Mouse (Mus musculus) bone marrow, adult 2 months (tissue): ENCODE results near the gene Zdhhc23. TPM values are rescaled to one million over a fixed set of nuclear protein-coding genes. Genes with fewer than 3 reads are reported as not detected.

Experiments used
- H3K27ac ChIP-seq: fragments of 200-500 bp; 2 replicates; pipeline ENCODE4 v1.5.1; 2012; ENCODE audit warnings: low read depth, mild to moderate bottlenecking, control low read depth, inconsistent platforms, low read length; ENCODE audit not compliant: control insufficient read depth, poor library complexity, insufficient read depth
- H3K4me1 ChIP-seq: fragments of 200-500 bp; 2 replicates; pipeline ENCODE4 v1.6.1; 2011; ENCODE audit warnings: low read length; ENCODE audit not compliant: control insufficient read depth, insufficient read depth
- H3K4me3 ChIP-seq: fragments of 200-500 bp; replicated peaks from 2 replicates; pipeline ENCODE3; 2011; ENCODE audit warnings: mild to moderate bottlenecking, low read depth, low read length, control low read depth; ENCODE audit not compliant: control insufficient read depth
- CTCF ChIP-seq: fragments of 200-500 bp; IDR thresholded peaks from 2 replicates; pipeline ENCODE4 v1.5.1; 2011; ENCODE audit warnings: low read length, control low read depth; ENCODE audit not compliant: control insufficient read depth, insufficient read depth
- POLR2A ChIP-seq: fragments of 200-500 bp; IDR thresholded peaks from 2 replicates; pipeline ENCODE4 v1.6.1; 2011; ENCODE audit warnings: low read depth, mild to moderate bottlenecking, control low read depth, low read length, borderline replicate concordance; ENCODE audit not compliant: control insufficient read depth
- WGBS: fragments of 180-500 bp; shearing (Covaris S2); methylation state at CpG from one replicate; pipeline ENCODE4 v1.1.7; 2018; 5-methylcytosine and 5-hydroxymethylcytosine counted together
- polyA plus RNA-seq: library from polyadenylated mRNA; stranded (reverse); fragments of >200 nt; gene quantifications from 2 replicates; pipeline ENCODE4 v1.2.4, GENCODE M21; 2011; ENCODE audit warnings: low replicate concordance; ENCODE audit not compliant: missing spikeins, insufficient read depth, insufficient read length

Gene Zdhhc23
- polyA plus RNA-seq, 1 experiment = 1.5 TPM

DNA sequence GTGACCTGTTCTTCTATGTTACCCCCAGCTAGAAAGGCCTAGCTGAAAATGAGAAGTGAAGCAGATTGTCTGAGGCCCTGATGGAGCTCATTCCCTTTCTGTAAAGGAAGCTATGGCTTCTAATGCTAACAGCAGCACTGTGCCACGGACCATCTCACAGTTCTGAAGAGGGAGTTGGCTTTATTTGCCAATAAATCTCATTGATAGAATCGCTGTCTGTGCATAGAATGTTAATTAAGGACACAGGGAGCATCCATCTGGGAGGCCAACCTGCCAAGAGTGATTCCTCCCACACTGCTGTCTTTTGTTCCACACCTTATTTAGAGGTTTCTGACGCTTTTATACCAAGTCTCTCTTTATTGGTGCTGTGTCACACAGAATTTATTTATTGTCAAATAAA lies 48.1 kb downstream of the Zdhhc23 start:
- 85% methylated on average over 3 of the region's 3 CpGs for WGBS
- no peak overlapping the region for H3K27ac ChIP-seq
- TF ChIP-seq CTCF = no peak
- no peak for TF ChIP-seq POLR2A
- no peaks in the 10 kb centered on the region for H3K4me1 ChIP-seq
- H3K4me3 ChIP-seq = no peak overlapping the region

GRCm38 (mm10) chr16:43930577-43930976 lies 49.0 kb downstream of the Zdhhc23 start:
- Histone ChIP-seq H3K4me1 (no peaks in the 10 kb centered on the region), H3K4me3 (no peak overlapping the region), H3K27ac (no peak overlapping the region)
- TF ChIP-seq POLR2A (no peak), CTCF (no peak)

- 76% methylated on average over 6 of the region's 6 CpGs for WGBS
- no peak within 1 kb of the TSS for H3K27ac ChIP-seq
- TF ChIP-seq CTCF (no peak), POLR2A (no peak)
- no peaks in the 10 kb centered on the region for H3K4me1 ChIP-seq
- H3K4me3 ChIP-seq = no peak within 1 kb of the TSS
Observed at GRCm38 (mm10) chr16:43926341-43926859, 53.2 kb downstream of the Zdhhc23 start, which contains the start of gene Qtrt2. TSS of gene Qtrt2 (minus strand) at chr16:43926809.

DNA sequence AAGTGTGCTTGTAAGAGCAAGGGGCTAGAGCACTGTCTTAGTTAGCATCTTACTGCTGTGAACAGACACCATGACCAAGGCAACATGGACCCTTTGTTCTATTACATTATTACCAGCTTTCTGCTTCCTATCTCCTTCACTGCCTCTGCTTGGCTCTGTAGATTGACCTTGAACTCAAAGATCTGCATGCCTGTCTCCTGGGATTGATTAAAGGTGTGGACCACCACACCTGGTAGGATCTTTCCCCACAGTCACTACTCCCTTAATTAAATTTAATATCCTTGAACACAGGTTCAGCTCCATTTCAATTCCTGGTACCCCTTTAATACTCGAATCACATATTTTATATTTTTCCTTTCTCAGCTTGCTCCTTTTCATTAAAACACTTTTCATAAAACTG lies 53.7 kb downstream of the Zdhhc23 start:
- no peak overlapping the region for H3K27ac ChIP-seq
- H3K4me1 ChIP-seq = no peaks in the 10 kb centered on the region
- TF ChIP-seq POLR2A (no peak), CTCF (no peak)
- 76% methylated on average over 1 of the region's 1 CpGs for WGBS
- H3K4me3 ChIP-seq = no peak overlapping the region

DNA sequence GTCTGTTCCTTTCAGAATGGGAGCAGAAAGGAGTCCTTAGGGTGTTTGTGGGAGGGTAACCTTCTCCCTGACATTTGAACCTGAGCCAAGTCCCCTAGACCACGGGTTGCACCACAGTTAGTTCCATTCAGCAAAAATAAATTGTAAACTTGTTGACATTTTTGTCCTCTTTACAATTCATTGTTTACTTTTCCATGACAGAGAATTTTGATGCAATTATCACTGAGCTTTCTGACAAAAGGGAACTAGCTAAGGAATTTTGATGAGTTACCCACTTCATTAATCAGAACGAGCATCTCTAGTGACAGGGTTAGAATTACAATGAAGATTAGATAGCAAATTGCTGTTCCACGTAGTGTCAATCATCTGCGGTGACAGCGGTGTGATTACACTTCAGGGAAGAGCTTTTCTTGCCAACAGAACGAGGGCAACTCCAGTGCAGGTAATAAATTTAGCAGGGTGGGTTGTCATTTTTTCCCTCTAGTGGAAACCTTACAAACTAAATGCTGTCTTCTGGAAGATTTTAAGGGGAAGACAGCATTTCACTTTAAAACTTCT lies 54.5 kb downstream of the Zdhhc23 start:
- TF ChIP-seq CTCF (no peak), POLR2A (no peak)
- H3K4me3 ChIP-seq = no peak overlapping the region
- WGBS = 67% methylated on average over 6 of the region's 6 CpGs

GRCm38 (mm10) chr16:43922630-43923029 lies 57.0 kb downstream of the Zdhhc23 start:
- no peak for TF ChIP-seq CTCF
- no peak for TF ChIP-seq POLR2A
- Histone ChIP-seq H3K4me1 (no peaks in the 10 kb centered on the region), H3K4me3 (no peak overlapping the region), H3K27ac (no peak overlapping the region)
- WGBS = 68% methylated on average over 3 of the region's 3 CpGs

More for the DNA sequence above, 54.5 kb downstream of the Zdhhc23 start:
- H3K27ac ChIP-seq = no peak overlapping the region
- no peaks in the 10 kb centered on the region for H3K4me1 ChIP-seq

DNA sequence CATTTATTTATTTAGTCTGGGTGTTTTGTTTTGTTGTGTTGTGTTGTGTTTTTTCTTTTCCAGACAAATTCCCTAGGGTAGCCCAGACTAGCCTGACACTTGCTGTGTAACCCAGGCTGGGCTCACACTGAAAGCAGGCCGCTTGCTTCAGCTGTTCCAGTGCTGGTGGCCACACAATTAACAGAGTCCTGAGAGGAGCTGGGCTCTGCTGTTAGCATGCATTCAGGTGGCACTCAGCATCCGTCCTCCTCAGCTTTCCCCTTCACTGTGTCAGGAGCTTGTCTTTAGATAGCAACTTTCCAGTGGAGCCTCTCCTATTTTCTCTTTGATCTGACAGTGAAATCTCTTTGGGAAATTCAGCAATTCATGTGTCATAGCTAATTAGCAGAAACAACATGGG lies 57.6 kb downstream of the Zdhhc23 start:
- Histone ChIP-seq H3K4me3 (no peak overlapping the region), H3K4me1 (no peaks in the 10 kb centered on the region), H3K27ac (no peak overlapping the region)
- no peak for TF ChIP-seq POLR2A
- TF ChIP-seq CTCF = no peak
- WGBS = 79% methylated on average over 2 of the region's 2 CpGs

DNA sequence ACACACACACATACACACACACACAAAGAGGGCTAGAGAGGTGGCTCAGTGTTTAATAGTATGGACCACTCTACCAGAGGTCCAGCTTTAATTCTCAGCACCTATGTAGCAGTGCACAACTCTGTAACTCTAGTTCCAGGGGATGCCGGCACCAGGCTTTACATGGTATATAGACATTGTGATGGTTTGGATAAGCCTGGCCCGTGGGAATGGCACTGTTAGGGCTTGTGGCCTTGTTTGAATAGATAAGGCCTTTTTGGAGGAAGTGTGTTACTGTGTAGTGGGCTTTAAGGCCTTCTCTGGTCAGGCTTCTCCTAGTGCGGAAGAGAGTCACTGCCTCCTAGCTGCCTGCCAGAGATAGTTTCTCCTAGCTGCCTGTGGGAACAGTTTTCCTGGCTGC lies 60.7 kb downstream of the Zdhhc23 start:
- Histone ChIP-seq H3K4me1 (no peaks in the 10 kb centered on the region), H3K4me3 (no peak overlapping the region), H3K27ac (no peak overlapping the region)
- TF ChIP-seq POLR2A (no peak), CTCF (no peak)
- WGBS = 63% methylated on average over 3 of the region's 3 CpGs

Other genes with a start within 250 kb of the Zdhhc23 start
- gene Drd3, start 225.8 kb downstream of the Zdhhc23 start, polyA plus RNA-seq = not detected in 2 replicates
- gene Ccdc191, start 90.0 kb downstream of the Zdhhc23 start, polyA plus RNA-seq = 4.7 and 7.1 TPM in 2 replicates
- 5.4 and 11.4 TPM in 2 replicates for gene Qtrt2, start 53.0 kb downstream of the Zdhhc23 start, polyA plus RNA-seq
- 4.5 and 6.3 TPM in 2 replicates for gene Gramd1c, start 83.6 kb upstream of the Zdhhc23 start, polyA plus RNA-seq
- gene Atp6v1a, start 159.9 kb upstream of the Zdhhc23 start, polyA plus RNA-seq = 6.4 and 19.8 TPM in 2 replicates
- gene Naa50, start 160.0 kb upstream of the Zdhhc23 start, polyA plus RNA-seq = 28.1 and 38.1 TPM in 2 replicates
- 9.9 and 12.0 TPM in 2 replicates for gene Usf3, start 193.5 kb upstream of the Zdhhc23 start, polyA plus RNA-seq